Mouse (Mus musculus) limb, embryonic 14.5 days (tissue): ENCODE results near the gene Tbc1d2. TPM values are rescaled to one million over a fixed set of nuclear protein-coding genes. Genes with fewer than 3 reads are reported as not detected.
A peak's percentile ranks its signal among the peaks of the same experiment; 100 is the strongest.
"Not testable (repeated sequence)": the region's sequence is repeated elsewhere in the genome, so short reads cannot be mapped to it uniquely, and the experiment has no call there.

ENCODE experiments used
- ATAC-seq: fragments of 200-750 bp; cut with Nextera tagmentation; 2 replicates; pipeline ENCODE4 v1.8.0; 2017; ENCODE audit warnings: low read depth, moderate number of reproducible peaks, moderate TSS enrichment; ENCODE audit not compliant: low FRiP score
- DNase-seq: peaks from one replicate; pipeline ENCODE4 v3.0.0-alpha.2; 2015; ENCODE audit warnings: low spot score
- H3K27ac ChIP-seq: fragments of 300-500 bp; sonication (generic); replicated peaks from 2 replicates; pipeline ENCODE4 v1.5.1; 2014; ENCODE audit warnings: low read depth, mild to moderate bottlenecking, low read length, moderate library complexity, mixed read lengths
- H3K27me3 ChIP-seq: fragments of 300-500 bp; sonication (generic); 2 replicates; pipeline ENCODE4 v1.6.1; 2014; ENCODE audit warnings: low read length, mixed read lengths; ENCODE audit not compliant: control insufficient read depth, insufficient read depth
- H3K36me3 ChIP-seq: fragments of 300-500 bp; sonication (generic); 2 replicates; pipeline ENCODE4 v1.6.1; 2014; ENCODE audit warnings: mild to moderate bottlenecking, low read length, moderate library complexity, mixed read lengths; ENCODE audit not compliant: control insufficient read depth, insufficient read depth
- H3K4me1 ChIP-seq: fragments of 300-500 bp; sonication (generic); 2 replicates; pipeline ENCODE4 v1.6.1; 2014; ENCODE audit warnings: antibody characterized with exemption, low read length, mixed read lengths; ENCODE audit not compliant: control insufficient read depth, insufficient read depth
- H3K4me2 ChIP-seq: fragments of 300-500 bp; sonication (generic); replicated peaks from 2 replicates; pipeline ENCODE4 v1.6.1; 2014; ENCODE audit warnings: low read depth, mild to moderate bottlenecking, low read length, moderate library complexity; ENCODE audit not compliant: severe bottlenecking
- H3K4me3 ChIP-seq: fragments of 300-500 bp; sonication (generic); replicated peaks from 2 replicates; pipeline ENCODE4 v1.5.1; 2014; ENCODE audit warnings: low read length
- H3K9ac ChIP-seq: fragments of 300-500 bp; sonication (generic); 2 replicates; pipeline ENCODE4 v1.6.1; 2014; ENCODE audit warnings: mild to moderate bottlenecking, low read depth, low read length, moderate library complexity; ENCODE audit not compliant: severe bottlenecking
- H3K9me3 ChIP-seq: fragments of 300-500 bp; sonication (generic); 2 replicates; pipeline ENCODE4 v1.6.1; 2016; ENCODE audit warnings: low read length; ENCODE audit not compliant: control insufficient read depth
- POLR2A ChIP-seq: fragments of 200-500 bp; IDR thresholded peaks from 2 replicates; pipeline ENCODE4 v1.8.0; 2012; ENCODE audit warnings: inconsistent platforms, mild to moderate bottlenecking, moderate library complexity, borderline replicate concordance; ENCODE audit not compliant: insufficient read depth, insufficient read length; ENCODE audit errors: extremely low read depth
- WGBS: fragments of 180-500 bp; shearing (Covaris S2); extraction: QIAGEN DNeasy Blood & Tissue Kit; methylation state at CpG from one replicate; pipeline ENCODE4 v1.1.7; 2014; 5-methylcytosine and 5-hydroxymethylcytosine counted together
- polyA plus RNA-seq, 2 experiments: library from polyadenylated mRNA; depleted of rRNA in 1 of 2; stranded (reverse) in 1 of 2; unstranded in 1 of 2; fragments of >200 nt; fragmentation: Nextera tagmentation in 1 of 2; extraction: Ambion mirVana in 1 of 2; gene quantifications; 2 replicates each; pipeline versions ENCODE4 v1.2.1 to v1.2.3; 2012 to 2014

Gene Tbc1d2
- polyA plus RNA-seq, 2 experiments, result 1.5 to 2.1 TPM

GRCm38 (mm10) chr4:46634881-46635280, 15.1 kb downstream of the Tbc1d2 start:
- H3K9me3 ChIP-seq, result no peaks in the 10 kb centered on the region
- H3K36me3 ChIP-seq, result no peaks in the 10 kb centered on the region
- no peaks in the 10 kb centered on the region for H3K27me3 ChIP-seq
- ATAC-seq (no peak), DNase-seq (no peak)
- H3K9ac ChIP-seq, result no peak overlapping the region
- no peak overlapping the region for H3K27ac ChIP-seq
- no peak overlapping the region for H3K4me3 ChIP-seq
- 70% methylated on average over 6 of the region's 6 CpGs for WGBS
- H3K4me2 ChIP-seq, result no peak overlapping the region
- no peaks in the 10 kb centered on the region for H3K4me1 ChIP-seq
- no peak for TF ChIP-seq POLR2A

- DNase-seq, H3K4me3 ChIP-seq, H3K27me3 ChIP-seq, H3K9ac ChIP-seq, H3K9me3 ChIP-seq, H3K36me3 ChIP-seq, ATAC-seq, H3K4me2 ChIP-seq, H3K4me1 ChIP-seq, H3K27ac ChIP-seq: not testable (repeated sequence)
- WGBS, result 70% methylated on average over 6 of the region's 6 CpGs
Measured at GRCm38 (mm10) chr4:46633565-46633964, 16.4 kb downstream of the Tbc1d2 start.

GRCm38 (mm10) chr4:46632465-46632864, 17.5 kb downstream of the Tbc1d2 start:
- ATAC-seq (no peak), DNase-seq (no peak)
- Histone ChIP-seq H3K4me2 (no peak overlapping the region), H3K27me3 (no peaks in the 10 kb centered on the region), H3K36me3 (no peaks in the 10 kb centered on the region), H3K4me1 (peaks cover 8% of the 10 kb centered on the region), H3K9me3 (no peaks in the 10 kb centered on the region), H3K9ac (no peak overlapping the region), H3K4me3 (no peak overlapping the region), H3K27ac (no peak overlapping the region)
- WGBS, result 80% methylated on average over 2 of the region's 2 CpGs
- TF ChIP-seq POLR2A, result no peak

- no peak overlapping the region for H3K4me2 ChIP-seq
- H3K27me3 ChIP-seq, result no peaks in the 10 kb centered on the region
- no peak overlapping the region for H3K9ac ChIP-seq
- no peak for TF ChIP-seq POLR2A
- H3K9me3 ChIP-seq, result no peaks in the 10 kb centered on the region
- no peak for ATAC-seq
- WGBS, result 63% methylated on average over 9 of the region's 9 CpGs
- no peak overlapping the region for H3K4me3 ChIP-seq
- DNase-seq, result no peak
- H3K4me1 ChIP-seq, result peaks cover 8% of the 10 kb centered on the region
- no peaks in the 10 kb centered on the region for H3K36me3 ChIP-seq
- H3K27ac ChIP-seq, result no peak overlapping the region
Measured at GRCm38 (mm10) chr4:46630390-46630789, 19.6 kb downstream of the Tbc1d2 start.

- H3K9ac ChIP-seq, result no peak overlapping the region
- H3K27me3 ChIP-seq, result no peaks in the 10 kb centered on the region
- TF ChIP-seq POLR2A, result no peak
- H3K27ac ChIP-seq, result no peak overlapping the region
- WGBS, result 25% methylated on average over 9 of the region's 9 CpGs
- H3K4me1 ChIP-seq, result peaks cover 8% of the 10 kb centered on the region
- no peaks in the 10 kb centered on the region for H3K9me3 ChIP-seq
- no peak for ATAC-seq
- no peak for DNase-seq
- 0 out of 2 replicates have a peak overlapping the region, but pooled peaks have one; percentile 13 for H3K4me2 ChIP-seq
- H3K4me3 ChIP-seq, result no peak overlapping the region
- H3K36me3 ChIP-seq, result no peaks in the 10 kb centered on the region
Measured at GRCm38 (mm10) chr4:46628873-46629272, 21.1 kb downstream of the Tbc1d2 start.

GRCm38 (mm10) chr4:46628081-46628480, 21.9 kb downstream of the Tbc1d2 start:
- Histone ChIP-seq H3K4me1 (peaks cover 8% of the 10 kb centered on the region), H3K36me3 (no peaks in the 10 kb centered on the region), H3K27ac (no peak overlapping the region), H3K27me3 (no peaks in the 10 kb centered on the region), H3K9ac (no peak overlapping the region), H3K4me2 (no peak overlapping the region), H3K9me3 (no peaks in the 10 kb centered on the region), H3K4me3 (no peak overlapping the region)
- TF ChIP-seq POLR2A, result no peak
- DNase-seq (no peak), ATAC-seq (no peak)
- WGBS, result 76% methylated on average over 11 of the region's 11 CpGs
